Mouse (Mus musculus): ENCODE measurements around the gene Ddc. TPM values are rescaled to one million over a fixed set of nuclear protein-coding genes. Genes with fewer than 3 reads are reported as not detected.

Ddc gene
- total and polyA plus RNA-seq, 3 experiments: 0.07 to 0.08 TPM; not detected in 1

DNA sequence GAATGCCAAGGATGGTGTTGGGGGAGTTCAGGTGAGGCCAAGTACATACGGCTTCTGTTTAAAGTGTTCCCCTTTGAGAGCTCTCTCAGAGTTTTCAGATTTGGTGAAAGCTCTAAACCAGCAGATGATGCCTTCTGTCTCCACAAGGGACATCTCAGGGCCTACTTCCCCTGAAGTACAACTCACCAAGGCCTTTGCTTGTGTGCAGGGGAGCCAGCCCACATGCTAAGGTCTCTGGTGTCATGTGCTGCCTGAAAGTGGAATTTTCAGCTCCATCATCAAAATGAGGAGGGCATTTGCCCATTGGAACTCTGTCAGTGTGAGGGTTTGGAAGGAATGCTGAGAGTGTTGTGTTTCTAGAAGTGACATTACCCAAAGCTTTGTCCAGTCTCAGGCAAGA lies 132.5 kb downstream of the Ddc start:
- no peak overlapping the region for H3K4me3 ChIP-seq (ENCODE audit: control insufficient read depth in 1 of 2, insufficient read depth in 1 of 2, low read depth in 2 of 2, low read length in 2 of 2)
- H3K36me3 ChIP-seq (ENCODE audit: control insufficient read depth in 1 of 2, insufficient read depth in 2 of 2, low read length in 2 of 2): peaks cover 9 to 35% of the 10 kb centered on the region in 2 experiments; a peak in 3 of 4 replicates
- no peaks in the 10 kb centered on the region for H3K9me3 ChIP-seq (replicated peaks; ENCODE audit: insufficient read depth, low read length)
- H3K9ac ChIP-seq (ENCODE audit: control insufficient read depth, low read depth, low read length, poor library complexity, severe bottlenecking): no peak overlapping the region
- H3K27ac ChIP-seq (ENCODE audit: control insufficient read depth, low read depth, low read length): no peak overlapping the region
- peaks cover 0 to 2% of the 10 kb centered on the region in 2 experiments; a peak in 1 of 4 replicates for H3K4me1 ChIP-seq (ENCODE audit: control insufficient read depth in 1 of 2, insufficient read depth in 2 of 2, low read length in 2 of 2)
- no peak for TF ChIP-seq ETS1 (IDR thresholded peaks at IDR 0.05; ENCODE audit: low read depth, low read length)
- TF ChIP-seq TCF12 (IDR thresholded peaks at IDR 0.05; ENCODE audit: low read depth, low read length): no peak
- TF ChIP-seq KAT2A (conservative IDR thresholded peaks at IDR 0.05; ENCODE audit: low read depth, low read length): no peak
- TF ChIP-seq GATA1 (IDR thresholded peaks at IDR 0.05; ENCODE audit: low read depth, low read length): no peak
- no peak for TF ChIP-seq MAX (IDR thresholded peaks at IDR 0.05; ENCODE audit: low read length)
- TF ChIP-seq USF2 (IDR thresholded peaks at IDR 0.05; ENCODE audit: borderline replicate concordance in 1 of 2, insufficient read depth in 1 of 2, low read depth in 1 of 2, low read length in 2 of 2): no peak
- no peak for TF ChIP-seq BHLHE40 (IDR thresholded peaks at IDR 0.05; ENCODE audit: borderline replicate concordance, low read depth, low read length)
- TF ChIP-seq NELFE (IDR thresholded peaks at IDR 0.05; ENCODE audit: low read depth, low read length): no peak
- no peak for TF ChIP-seq CHD2 (IDR thresholded peaks at IDR 0.05; ENCODE audit: low read length)
- TF ChIP-seq POLR2AphosphoS2 (IDR thresholded peaks at IDR 0.05; ENCODE audit: low read length): no peak
- TF ChIP-seq MEF2A (IDR thresholded peaks at IDR 0.05; ENCODE audit: extremely low read depth, insufficient replicate concordance, low read depth, low read length, poor library complexity, severe bottlenecking): no peak
- TF ChIP-seq TBP (IDR thresholded peaks at IDR 0.05; ENCODE audit: low read depth, low read length): no peak
- TF ChIP-seq HCFC1 (IDR thresholded peaks at IDR 0.05; ENCODE audit: low read depth, low read length): no peak
- no peak for TF ChIP-seq MAFK (IDR thresholded peaks at IDR 0.05; ENCODE audit: borderline replicate concordance, low read depth, low read length)
- TF ChIP-seq NRF1 (IDR thresholded peaks at IDR 0.05; ENCODE audit: insufficient read depth, low read depth, low read length, poor library complexity, severe bottlenecking): no peak
- H3K79me2 ChIP-seq (ENCODE audit: control insufficient read depth, insufficient read depth, low read length, poor library complexity): no peaks in the 10 kb centered on the region
- H3K27me3 ChIP-seq (ENCODE audit: control insufficient read depth in 1 of 2, insufficient read depth in 2 of 2, low read length in 2 of 2): no peaks in the 10 kb centered on the region
- no peak for DNase-seq (ENCODE audit: low read depth, low spot score)

Other genes starting within 250 kb of the Ddc start
- gene Ikzf1, start 213.1 kb downstream of the Ddc start, total RNA-seq (2012; rRNA removed): 90.6 and 97.3 TPM in 2 replicates
- gene Ikzf1, start 213.1 kb downstream of the Ddc start, polyA plus RNA-seq (2012; ENCODE audit: insufficient read depth in 1 of 2, insufficient read length in 2 of 2, low read depth in 1 of 2, low replicate concordance in 2 of 2, missing spikeins in 1 of 2): 100 to 1,000 TPM in 1 of 2 experiments, 10 to 100 TPM in 1; 28.0 to 128 TPM
- 57.8 and 59.9 TPM in 2 replicates for gene Fignl1, start 89.2 kb downstream of the Ddc start, total RNA-seq (2012; rRNA removed)
- gene Fignl1, start 89.2 kb downstream of the Ddc start, polyA plus RNA-seq (2012; ENCODE audit: insufficient read depth in 1 of 2, insufficient read length in 2 of 2, low read depth in 1 of 2, low replicate concordance in 2 of 2, missing spikeins in 1 of 2): 10 to 100 TPM; 34.2 to 51.2 TPM
- gene Grb10, start 140.5 kb upstream of the Ddc start, total RNA-seq (2012; rRNA removed): not detected in 2 replicates
- not detected for gene Grb10, start 140.5 kb upstream of the Ddc start, polyA plus RNA-seq (2012; ENCODE audit: insufficient read depth in 1 of 2, insufficient read length in 2 of 2, low read depth in 1 of 2, low replicate concordance in 2 of 2, missing spikeins in 1 of 2)

Data from MEL (cell line).